Mouse (Mus musculus) cortical plate, adult 2 months (tissue): ENCODE measurements around the gene Scp2d1.

Experiments
- CTCF ChIP-seq: fragments of 200-500 bp; IDR thresholded peaks from 2 replicates; pipeline ENCODE4 v1.5.1; 2011; ENCODE audit warnings: mild to moderate bottlenecking, control low read depth, low read length; ENCODE audit not compliant: insufficient read depth; ENCODE audit errors: extremely low read depth
- POLR2A ChIP-seq: fragments of 200-500 bp; IDR thresholded peaks from 2 replicates; pipeline ENCODE4 v1.6.1; 2011; ENCODE audit warnings: mild to moderate bottlenecking, low read length, control low read depth; ENCODE audit not compliant: insufficient read depth; ENCODE audit errors: extremely low read depth

DNA sequence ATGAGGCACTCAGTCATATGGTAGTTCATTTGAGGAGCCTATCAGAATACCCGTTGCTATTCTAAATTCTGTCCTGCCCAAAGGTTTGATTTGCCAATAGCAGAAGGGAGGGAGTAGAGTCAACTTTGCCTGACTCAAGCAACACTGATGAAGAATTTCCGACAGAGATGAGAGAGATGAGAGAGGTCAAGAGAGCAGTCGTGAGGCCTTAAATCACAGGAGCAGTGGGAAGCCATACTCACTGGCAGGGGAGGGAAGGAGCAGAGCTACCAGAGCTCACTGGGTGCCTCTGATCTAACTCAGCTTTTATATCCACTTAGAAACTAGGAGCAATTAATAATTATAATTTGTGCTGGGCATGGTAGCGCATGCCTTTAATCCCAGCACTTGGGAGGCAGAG lies 41.0 kb upstream of the Scp2d1 start:
- no peak for TF ChIP-seq CTCF
- no peak for TF ChIP-seq POLR2A
